Mouse (Mus musculus): ENCODE results near the gene Imp4.

DNA sequence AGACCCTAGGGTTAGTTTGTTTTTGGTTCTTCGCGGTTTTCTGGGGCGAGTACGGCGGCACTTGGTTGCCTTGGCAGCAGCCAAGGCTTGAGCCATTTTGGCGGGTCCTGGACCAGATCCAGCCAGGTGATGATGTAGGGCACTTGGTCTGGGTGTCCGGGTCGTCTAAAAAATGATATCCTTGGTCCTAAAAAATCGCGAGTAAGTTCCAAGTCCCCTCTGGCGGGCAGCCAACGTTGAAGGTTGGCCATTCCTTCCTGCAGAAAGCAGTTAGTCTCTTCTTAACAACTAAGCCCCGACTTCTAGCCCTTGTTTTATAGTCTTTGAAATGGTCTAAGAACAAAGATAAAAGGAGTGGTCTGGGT is 7.3 kb upstream of the Imp4 start:
- TF ChIP-seq CTCF (IDR thresholded peaks at IDR 0.05; ENCODE audit: control insufficient read depth, insufficient read depth, low read length) (no peak), POLR2A (IDR thresholded peaks at IDR 0.05; ENCODE audit: borderline replicate concordance, control insufficient read depth, low read depth, low read length) (no peak)
